Mouse (Mus musculus) lung, postnatal 36 days (tissue): Measurements from ENCODE around the gene Crygb.
A peak's percentile ranks its signal among the peaks of the same experiment; 100 is the strongest.

Source experiments
- DNase-seq: peaks from one replicate; pipeline ENCODE4 v3.0.0; 2022; ENCODE audit warnings: mixed read lengths

Crygb gene

DNA sequence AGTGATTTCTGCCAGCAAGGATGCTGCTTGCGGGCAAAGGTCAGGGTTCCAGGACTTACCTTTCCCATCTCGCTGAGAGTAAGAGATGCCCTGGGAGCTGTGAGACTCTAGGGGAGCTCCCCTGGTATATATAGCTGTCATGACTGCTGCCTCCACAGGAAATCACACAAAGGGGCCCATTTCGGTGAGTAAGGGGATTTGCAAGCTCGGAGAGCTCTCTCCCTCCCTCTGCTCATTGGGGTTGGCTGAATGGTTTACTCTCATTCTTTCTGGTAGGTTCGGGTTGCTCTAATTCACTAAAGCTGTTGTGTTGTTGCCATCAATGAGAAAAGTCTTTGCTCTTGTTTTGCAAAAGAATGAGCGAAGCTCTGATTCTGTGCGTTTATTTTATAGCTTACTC is at the start of gene Crygb:
Gene Crygb, minus strand, starts transcription at position 101 of the 400 bp plus-strand sequence.
- no peak for DNase-seq

DNA sequence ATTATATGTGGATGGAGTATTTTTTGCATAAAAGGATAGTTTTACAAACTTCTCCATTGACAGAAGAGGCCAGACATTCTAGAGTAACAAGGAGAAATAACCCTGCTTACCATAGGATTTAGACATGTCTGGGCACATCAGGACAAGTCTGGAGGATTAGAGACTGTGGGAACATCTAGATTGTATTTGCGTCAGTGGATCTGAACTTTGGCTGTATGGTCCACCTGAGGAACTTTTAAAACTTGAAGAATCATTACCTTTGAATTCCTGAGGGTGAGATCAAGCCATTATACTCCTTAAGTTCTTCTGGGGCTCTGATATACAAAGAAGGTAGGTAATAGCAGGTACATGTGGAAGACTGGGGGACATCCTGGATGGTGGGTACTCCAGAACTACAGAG is 49.6 kb upstream of the Crygb start:
- no peak for DNase-seq

DNA sequence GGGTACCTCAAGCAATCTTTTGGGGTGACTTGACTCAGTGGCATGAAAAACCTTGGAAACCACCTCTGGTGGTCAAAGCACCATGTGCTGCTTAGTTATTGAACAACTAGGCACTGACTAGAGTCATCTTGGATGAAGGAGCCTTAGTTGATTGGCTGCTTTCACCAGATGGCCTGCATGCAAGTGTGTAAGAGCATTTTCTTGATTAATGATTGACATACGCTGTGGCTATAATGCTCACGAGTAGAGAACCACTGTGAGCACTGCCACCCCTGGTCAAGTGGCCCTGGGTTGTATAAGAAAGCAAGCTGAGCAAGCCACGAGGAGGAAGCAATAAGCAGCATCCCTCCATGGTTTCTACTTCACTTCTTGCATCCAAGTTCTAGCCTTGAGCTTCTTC is 48.1 kb upstream of the Crygb start:
- no peak for DNase-seq

DNA sequence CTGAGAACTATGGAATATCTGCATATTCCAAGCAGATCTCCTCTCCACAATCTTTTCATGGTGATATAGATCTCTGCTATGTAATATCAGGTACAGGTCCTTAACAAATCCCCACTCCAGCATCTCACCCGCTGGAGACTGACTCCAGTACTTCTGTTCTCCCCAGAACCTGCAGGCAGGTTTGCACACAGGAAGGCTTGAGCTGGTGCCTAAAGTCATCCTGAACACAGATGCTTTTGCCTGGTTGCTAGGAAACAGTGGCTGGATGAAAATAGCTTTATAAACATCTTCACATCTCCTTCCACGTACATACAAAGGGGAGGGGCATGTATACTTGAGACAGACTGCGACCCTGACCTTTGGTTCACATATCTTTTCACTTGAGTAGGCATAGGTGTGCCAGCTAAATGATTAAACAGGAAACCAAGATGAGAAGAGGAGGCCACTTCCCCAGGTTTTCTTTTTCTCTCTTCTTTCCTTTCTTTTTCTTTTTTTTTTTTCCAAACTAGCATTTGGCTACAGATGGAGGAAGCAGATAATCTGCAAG is 47.6 kb upstream of the Crygb start:
- DNase-seq = no peak

DNA sequence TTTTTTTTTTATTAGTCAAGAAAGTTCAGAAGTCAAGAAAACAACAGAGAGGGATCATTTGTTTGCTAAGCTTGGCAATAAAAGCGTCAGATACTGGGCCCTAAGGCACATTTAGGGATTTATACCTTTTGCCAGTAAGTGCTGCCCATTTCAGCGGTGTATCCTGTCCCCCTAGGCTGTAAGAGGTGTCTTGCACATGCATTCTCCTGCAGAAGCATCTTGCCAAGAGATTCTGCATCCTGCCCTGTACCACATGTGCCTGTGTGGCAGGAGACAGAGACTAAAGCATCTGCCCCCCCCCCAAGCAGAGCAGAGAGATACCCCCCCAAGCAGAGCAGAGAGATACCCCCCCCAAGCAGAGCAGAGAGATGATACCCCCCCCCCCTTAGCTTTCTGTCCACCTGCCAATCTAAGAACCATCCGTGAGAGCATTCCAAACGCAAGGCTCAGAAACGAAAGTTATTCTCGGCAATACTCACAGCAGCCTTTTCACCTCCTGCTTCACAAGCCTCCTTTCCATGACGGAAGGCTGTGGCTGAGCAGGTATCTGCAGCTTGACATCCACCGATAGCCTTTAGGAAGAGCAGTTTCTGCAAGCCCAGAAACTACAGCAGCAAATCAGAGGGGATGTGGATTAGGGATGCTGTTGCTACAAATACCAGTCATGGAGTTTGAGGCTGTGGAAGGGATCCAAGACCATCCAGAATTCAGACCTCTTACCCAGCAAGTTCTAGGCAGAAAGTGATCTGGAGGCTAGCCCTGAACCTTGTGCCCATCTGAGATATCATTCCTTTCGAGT is 40.7 kb upstream of the Crygb start, which contains the start of gene D630023F18Rik:
Gene D630023F18Rik, minus strand, starts transcription at position 641 of the 799 bp plus-strand sequence.
- no peak for DNase-seq

DNA sequence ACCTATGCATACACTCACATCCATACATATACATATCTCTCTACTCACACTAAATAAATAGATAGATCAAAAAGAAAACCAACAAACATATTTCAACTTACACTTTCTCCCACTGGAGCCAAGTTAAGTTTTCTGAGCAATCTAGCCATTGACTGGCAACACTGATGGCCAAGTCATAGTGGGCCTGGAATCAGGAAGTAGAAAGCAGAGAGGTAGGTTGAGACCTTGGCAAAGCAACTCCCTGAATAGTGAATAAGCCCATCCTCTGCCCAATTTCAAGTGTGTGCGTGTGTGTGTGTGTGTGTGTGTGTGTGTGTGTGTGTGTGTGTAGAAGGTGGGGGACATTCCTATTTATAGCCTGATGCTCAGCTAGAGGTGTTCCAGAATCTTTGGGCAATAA is 37.4 kb upstream of the Crygb start, which contains the start of gene Gm28845:
Gene Gm28845, minus strand, starts transcription at position 121 of the 400 bp plus-strand sequence.
- DNase-seq = no peak

DNA sequence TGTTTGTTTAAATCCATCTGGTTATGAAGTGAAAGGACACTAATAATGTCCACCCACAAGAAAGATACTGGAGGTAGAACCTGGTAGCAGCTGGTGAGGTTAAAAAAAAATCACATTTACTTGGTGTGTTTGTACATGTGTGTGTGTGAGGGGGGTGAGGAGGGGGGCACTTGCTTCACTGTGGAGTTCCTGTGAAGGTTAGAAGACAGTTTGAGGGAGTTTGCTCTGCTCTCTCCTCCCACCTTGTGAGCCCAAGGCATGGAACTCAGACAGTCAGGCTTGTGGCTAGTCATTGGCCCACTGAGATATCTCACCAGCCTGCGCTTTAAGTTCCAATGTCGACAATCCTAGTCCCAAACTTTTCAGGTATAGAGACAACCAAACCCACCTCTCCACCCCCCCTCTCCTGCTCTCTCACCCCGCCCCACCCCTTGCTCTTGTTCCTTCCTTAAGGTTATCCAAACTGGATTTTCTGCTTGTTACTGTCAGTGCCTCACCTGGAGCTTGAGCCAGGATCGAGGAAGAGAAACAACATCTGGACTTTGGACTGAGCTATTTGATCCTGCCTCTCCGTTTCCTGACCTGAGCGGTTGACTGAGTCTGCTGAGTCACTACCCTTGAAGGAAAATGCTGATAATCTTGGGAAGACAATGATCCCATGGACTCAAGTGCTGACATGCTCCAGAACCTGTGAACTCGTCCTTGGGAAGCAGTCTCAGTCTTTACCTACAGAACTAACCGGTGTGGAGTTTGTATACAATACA is 36.2 kb upstream of the Crygb start:
- no peak for DNase-seq

DNA sequence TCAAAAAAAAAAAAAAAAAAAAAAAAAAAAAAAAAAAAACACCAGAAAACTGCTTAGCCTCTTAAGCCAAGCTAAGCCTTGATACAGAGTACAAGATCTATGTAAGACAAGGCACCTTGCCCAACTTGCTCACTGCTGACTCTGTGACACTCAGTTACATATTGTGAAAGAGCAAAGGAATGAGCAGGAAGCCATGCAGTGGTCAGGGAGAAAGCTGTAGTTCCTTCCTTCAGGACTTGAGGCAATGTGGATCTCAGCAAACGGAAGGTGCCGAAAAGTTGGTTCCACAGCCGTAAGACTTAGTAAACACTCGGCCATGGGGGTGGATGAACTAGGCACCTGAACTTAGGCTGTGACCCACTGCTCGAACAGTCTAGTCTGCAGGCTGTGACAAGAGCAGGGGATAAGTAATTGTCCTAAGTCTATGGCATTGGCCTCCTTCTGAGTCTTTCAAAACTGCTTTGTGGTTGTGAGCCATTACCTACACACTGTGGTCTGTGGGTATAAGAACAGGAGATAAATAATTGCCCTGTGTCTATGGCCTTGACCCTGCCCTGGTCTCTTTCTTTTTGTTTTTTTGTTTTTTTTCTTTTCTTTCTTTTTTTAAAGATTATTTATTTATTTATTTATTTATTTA is 31.6 kb upstream of the Crygb start:
- peak; percentile 76 for DNase-seq

DNA sequence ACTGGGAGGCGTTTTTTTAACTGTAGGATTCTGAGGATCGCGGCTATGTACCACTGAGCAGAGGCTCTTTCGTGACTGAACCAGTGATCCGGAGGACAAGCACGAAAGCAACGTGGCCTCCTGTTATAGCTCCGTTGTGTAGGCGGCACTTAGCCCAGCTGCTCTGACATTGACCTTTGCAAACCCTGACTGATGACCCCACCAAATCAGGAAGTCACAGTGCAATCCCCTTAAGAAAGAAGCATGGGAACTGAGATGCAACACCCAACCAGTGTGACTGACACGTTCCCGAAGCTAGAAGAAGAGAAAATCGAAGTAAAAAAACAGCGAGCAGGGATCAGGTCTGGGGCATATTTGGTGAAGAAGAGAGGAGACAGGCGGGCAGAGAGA is 30.7 kb upstream of the Crygb start:
- DNase-seq = peak; percentile 57

DNA sequence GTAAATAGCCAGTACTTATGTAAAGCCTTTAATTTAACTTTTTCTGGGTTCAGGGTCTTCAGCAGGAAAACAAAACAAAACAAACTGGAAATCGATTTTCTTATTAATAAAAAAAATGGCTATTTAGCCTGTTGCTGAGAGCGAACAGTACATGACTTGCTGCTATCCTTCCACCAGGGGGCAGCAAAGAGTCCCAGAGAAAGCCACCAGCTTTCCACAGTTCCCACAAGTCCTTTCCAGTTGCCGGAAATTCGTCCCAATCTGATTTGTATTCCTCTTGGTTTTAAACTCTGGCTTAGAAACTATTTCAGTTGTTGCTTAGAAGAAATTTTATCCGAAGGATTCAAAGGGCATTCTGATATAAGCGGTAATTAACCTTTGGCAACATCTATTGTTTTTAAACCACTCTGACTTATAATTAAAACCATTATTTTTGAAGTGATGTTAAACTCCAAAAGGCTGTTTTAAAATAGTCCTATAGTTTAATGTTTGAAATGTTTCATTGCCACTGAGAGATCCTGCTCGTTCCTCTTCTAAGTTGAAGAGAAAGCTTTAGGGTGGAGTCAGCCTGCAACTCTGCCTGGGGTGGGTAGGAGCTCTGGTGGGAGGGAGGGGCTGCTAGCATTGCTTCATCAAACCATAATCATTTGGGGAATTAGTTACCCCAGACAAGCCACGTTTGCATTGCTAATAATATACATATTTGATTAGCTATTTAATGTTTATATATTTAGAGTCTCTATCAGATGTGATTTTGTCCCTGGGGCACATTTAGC is 30.1 kb upstream of the Crygb start:
- DNase-seq = peak; percentile 90

DNA sequence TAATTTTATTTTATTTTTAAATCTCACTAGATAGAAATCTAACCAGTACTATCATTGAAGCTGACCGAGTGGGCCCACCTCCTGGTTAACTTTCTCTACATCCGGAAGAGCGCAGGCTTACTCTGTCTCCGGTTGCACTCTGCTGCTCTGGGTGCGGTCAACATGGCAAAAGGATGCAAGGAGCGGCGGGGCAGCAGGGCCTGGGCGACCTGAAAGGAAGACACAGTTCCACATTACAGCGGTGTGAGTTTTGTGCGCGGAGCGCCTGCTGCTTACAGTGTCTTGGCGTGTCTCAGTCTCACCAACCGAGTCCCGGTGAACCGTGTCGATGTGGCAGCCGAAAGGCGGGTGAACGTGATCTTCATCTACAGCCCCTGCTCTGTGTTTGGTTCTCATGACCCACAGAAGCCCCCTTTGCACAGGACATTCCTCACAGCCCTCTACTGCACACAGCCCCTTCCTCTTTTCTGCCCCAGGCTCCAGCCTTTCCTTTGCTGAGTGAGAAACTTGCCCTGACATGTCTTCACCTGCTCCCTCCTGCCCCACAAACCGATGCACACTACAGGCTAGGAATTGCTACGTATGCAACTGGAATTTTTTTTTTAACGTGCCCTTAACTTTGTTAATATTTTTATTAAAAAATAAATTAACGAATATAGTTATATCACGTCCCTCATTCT is 27.8 kb upstream of the Crygb start:
- no peak for DNase-seq

DNA sequence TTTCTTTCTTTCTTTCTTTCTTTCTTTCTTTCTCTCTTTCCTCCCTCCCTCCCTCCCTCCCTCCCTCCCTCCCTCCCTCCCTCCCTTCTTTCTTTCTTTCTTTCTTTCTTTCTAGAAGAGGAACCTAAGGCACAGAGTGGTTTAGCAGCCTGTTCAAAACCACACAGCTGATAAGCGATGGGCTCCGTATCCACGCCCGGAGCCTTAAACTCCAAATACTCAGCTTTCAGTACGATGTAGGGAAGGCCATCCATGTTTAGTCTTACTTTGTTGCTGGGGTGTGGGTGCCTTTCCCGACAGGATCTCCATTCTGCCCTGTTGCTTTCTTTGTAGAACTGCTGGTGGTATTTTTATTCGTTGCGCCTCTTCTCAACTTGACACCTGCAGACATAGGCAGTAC is 27.1 kb upstream of the Crygb start:
- DNase-seq = no peak

DNA sequence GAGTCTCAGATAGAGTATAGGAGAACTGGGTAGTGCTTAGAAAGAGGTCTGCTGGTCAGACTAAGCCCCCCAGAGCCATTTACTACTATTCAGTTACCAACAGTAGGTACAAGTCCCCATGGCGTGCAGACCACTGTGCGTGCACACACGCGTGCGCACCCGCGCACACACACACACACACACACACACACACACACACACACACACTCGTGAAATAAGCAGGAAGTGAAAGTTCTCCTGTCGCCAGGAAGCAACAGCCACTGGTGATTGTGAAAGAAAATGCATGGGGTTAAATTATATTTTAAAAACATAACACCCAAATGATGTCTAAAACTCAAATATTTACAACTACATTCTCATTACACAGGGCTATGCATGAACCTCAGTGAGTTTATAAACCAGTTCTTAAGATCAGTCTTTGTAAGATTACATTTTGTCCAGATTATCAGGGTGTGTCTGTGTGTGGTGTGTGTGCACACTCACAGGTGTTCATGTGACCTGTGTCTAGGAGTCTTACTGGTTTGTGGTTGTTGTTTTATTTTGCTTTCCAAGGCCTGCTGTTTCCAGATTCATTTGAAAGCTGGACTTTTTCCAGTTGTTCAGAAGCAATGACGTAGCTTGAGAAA is 25.7 kb upstream of the Crygb start:
- DNase-seq = no peak

DNA sequence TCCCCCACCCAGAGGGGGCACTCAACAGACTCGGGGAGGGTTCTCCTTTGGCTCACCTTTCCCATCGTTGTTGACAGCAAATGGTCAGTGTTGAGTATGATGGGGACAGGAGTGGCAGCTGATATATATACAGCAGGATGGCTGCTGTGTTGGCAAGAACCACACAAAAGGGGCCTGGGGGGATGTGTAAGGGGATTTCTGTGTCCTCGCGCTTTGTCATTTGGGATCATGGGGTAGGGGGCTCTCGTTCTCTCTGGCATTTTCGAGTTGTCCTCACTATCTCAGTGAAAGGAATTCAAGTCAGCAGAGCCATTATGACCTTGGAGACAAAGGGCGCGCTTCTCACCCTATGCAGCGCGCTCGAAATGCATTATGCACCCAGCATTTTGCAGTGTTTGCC is 21.2 kb upstream of the Crygb start, which contains the start of gene Cryga:
Gene Cryga, minus strand, starts transcription at position 101 of the 400 bp plus-strand sequence.
- no peak for DNase-seq

DNA sequence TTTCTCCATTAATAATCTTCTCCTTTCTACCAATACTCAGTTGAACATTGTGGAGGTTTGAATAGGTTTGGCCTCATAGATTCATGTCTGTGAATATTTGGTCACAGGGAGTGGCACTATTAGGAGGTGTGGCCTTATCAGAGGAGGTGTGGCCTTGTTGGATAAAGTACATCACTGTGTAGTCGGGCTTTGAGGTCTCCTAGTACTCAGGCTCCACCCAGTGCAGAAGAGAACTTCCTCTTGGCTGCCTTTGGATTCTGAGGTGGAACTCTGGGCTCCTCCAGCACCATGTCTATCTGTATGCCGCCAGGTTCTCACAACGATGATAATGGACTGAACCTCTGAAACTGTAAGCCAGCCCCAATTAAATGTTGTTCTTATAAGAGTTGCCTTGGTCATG is 14.9 kb upstream of the Crygb start:
- no peak for DNase-seq

DNA sequence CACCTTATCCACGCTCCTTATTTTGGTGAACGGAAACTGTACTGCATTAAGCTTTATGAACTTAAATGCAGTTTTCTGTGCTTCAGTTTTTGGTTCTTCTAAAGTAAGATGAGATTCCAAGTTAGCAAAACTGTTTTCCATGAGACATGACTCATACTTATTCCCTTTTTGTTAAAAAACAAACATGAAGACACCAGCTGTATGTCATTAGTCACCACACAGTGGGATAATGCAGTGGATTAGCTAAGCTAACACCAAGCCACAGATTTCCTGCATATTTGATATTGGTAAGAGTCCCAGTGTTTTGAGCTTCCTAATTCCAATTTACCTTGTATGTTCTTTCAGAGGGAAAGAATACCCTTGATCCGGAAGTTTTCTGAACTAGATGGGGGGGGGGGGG is 9.5 kb upstream of the Crygb start:
- no peak for DNase-seq

DNA sequence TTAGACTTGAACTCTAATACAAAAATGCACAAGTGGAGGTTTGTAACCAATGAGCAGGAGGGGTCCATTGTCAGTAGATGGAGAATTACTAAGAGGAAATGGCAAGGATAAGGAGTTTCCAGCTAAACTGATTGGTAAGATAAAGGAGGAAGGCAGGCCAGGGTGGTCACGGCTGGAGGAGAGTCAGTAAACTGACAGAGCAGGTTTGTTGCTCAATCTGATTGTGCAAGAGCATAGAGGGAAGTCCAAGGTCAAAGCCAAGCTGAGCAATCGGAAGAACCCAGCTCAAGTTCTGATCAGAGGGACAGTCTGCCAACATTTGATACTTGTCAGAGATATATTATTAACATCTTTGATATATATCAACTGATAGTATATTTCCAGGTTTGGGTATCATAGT is 8.3 kb upstream of the Crygb start:
- DNase-seq = peak; percentile 86

DNA sequence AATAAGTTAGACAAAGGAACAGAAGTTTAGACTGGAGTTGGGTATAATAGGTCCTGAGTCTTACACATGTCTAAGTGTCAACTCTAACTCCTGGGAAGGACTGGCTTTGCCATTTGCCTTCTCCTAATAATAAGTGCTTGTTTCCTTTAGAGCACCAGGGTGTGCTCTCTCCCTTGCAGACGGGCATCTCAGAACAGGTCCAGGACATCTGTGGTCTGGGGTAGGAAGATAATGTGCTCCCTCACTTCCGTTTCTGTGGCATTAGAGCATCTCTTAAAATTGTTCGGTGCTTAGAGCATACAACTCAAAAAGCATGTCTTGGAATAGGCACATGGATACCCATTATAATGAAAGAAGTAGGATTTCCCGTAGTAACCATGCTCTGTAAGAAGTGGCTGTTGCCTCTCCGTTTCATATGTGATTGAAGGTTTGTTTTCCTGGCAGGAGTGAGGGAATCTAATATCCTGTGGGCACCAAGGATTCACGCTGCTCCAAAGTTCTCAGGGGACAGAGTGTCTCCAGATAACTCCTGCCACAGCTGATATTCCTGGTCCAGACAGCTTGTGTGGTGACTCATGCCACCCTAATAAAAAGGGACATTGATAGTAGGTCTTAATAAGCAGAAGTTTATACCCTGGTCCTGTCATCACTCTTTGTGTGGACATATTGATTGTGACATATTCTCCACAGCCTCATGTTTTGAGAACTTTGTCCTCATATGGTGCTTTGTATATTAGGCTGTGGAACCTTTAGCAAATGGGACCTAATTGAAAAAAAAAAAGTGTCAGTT is 6.7 kb upstream of the Crygb start:
- DNase-seq = peak; percentile 27

DNA sequence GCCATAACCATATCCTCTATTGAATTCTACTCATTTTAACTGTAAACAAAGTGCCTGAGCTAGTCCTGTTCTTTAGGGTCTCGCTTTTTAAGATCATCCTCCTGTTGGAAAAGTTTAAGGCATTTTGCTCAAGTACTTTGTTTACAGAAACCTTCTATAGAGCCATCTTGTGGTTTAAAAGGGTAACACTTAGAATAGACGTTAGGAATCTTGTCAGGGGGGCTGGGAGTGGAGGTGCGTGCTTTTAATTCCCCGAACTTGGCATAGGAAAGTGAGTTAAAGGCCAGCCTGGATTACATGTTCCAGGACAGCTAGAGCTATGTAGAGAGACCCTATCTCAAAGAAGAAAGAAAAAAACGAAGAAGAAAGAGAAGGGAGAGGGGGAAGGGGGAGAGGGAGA is 6.5 kb downstream of the Crygb start:
- peak; percentile 1 for DNase-seq

DNA sequence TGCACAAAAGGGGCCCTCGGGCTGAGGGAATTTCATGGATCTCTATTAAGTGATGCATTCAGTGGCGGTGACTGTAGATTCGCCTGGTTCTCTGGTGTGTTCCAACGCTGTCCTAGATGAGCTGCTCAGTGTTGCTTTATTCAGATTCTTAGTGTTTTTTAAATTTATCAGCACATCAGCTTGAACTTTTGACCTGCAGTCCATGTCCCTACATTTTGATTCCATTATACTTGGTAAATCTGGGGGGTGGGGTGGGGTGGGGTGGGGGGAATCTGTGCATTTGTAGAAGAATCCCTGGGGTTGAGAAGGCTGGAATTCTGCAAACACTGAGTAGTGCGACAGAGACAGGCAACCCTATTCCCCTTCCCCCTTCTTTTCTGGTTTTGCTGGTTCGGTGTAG is 8.5 kb downstream of the Crygb start, which contains the start of gene Crygc:
Gene Crygc, minus strand, starts transcription at position 101 of the 400 bp plus-strand sequence.
- no peak for DNase-seq
